Mouse (Mus musculus) right cerebral cortex, postnatal 14 days (tissue): Measurements from ENCODE around the gene Olfr689.
"Not testable (repeated sequence)": the region's sequence is repeated elsewhere in the genome, so short reads cannot be mapped to it uniquely, and the experiment has no call there.

Source experiments
- DNase-seq: peaks from one replicate; pipeline ENCODE4 v3.0.0; 2022

Gene Olfr689

DNA sequence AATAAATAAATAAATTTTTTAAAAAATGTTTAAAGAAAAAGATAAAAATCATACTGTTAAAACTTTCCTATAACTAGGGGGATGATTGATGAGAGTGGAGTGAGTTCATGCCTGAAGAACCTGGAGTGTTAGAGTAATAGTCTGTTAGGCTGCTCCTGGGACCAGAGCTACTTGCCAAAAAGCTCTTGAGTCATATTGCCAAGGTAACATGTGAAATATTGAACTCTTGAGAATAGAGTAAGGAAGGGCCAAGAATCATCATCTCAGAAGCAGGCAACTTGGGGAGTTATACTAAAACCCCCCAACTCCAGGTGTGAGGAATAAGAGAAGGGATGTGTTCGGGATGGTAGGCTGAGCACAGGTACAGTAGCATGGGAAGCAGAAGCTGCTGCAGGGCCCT is at the start of gene Olfr689:
Gene Olfr689 (plus strand): TSS at position 301 of the 400 bp plus-strand sequence.
- DNase-seq, result no peak

DNA sequence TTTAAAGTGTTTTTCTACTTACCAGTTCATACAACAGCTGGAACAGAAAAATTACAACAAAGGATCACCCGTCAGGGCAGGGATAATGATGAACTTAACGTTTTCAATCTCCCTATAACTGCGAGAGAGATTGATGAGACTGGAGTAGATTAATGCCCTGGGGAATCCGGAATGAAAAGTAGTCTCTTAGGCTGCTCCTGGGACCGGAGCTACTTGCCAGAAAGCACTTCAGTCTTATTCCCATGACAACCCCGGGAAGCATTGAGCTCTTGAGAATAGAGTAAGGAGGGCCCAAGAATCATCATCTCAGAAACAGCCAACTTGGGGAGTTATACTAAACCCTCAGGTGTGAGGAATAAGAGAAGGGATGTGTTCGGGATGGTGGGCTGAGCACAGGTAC is 38.5 kb upstream of the Olfr689 start:
- DNase-seq, result no peak

DNA sequence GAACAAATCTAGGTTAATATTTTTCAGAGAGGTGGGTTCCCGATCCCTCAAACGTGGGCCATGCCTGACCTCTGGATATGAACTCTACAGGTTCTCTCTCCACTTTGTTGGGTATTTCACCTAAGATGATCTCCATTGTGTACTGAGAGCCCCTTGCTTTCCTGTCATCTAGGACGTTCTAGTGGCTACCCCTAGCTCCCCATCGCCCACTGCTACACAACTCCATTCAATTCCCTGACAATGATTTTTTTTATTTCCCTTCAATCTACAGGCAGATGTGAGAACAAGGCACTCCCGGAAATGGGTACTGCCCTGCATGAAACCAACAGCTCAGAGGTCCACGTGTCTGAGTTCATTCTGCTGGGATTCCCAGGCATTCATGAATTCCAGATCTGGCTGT is 23.2 kb upstream of the Olfr689 start, which contains the start of gene Olfr688:
Gene Olfr688 (plus strand): TSS at position 301 of the 400 bp plus-strand sequence.
- DNase-seq, result no peak

DNA sequence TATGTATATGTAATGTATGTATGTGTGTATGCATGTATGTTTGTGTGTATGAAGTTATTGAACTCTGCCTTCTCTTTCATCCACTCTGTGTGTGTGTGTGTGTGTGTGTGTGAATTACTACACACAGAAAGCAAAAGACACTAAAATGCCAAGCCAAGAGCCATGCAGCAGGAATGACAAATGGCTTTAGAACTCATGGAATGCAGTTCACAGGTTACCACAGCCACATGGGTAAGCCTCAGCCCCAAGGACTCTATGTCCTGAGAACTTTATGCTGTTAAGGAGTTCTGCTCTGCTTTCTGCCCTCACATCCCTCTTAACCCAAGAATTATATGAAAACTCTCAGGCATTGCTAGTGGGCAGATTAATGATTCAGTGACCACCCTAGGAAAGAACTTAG is 20.9 kb upstream of the Olfr689 start:
- no peak for DNase-seq

DNA sequence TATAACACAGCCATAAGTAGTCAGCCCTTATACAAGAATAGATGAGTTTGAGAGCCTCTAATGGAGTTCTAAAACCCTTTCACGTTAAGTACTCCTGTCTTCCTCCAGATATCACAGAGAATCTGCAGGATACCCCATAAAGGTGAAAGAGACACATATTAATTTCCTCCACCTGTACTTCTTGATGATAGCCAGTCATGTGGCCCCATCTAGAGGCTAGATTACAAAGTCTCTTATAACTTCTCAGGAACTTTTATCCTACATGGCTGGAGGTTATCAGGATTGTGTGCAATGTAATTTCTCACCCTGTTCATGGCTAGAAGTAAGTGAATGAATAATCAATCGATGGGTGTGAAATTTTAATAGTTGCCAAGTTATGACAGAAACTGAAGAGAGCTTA is 14.3 kb downstream of the Olfr689 start:
- no peak for DNase-seq

DNA sequence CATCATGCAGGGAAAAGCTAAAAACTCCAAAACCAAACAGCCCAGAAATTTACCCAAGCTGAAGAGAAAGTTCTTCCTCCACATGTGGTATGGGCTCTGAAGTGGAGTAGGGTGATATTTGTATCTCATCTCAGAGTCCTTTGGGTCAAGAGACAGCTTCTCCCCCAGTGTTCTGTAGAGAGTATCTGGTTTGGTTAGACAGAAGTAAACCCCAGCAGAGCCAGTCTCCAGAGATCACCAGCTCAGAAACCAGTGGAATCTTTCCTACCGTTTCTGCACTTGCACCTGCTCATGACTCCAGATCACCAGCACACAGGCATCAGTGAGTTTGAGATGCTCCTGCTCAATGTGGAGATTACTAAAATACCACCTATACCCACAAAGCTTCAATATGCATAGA is 23.0 kb downstream of the Olfr689 start, which contains the start of gene Olfr690:
Gene Olfr690 (minus strand): TSS at position 101 of the 400 bp plus-strand sequence.
- DNase-seq, result no peak

DNA sequence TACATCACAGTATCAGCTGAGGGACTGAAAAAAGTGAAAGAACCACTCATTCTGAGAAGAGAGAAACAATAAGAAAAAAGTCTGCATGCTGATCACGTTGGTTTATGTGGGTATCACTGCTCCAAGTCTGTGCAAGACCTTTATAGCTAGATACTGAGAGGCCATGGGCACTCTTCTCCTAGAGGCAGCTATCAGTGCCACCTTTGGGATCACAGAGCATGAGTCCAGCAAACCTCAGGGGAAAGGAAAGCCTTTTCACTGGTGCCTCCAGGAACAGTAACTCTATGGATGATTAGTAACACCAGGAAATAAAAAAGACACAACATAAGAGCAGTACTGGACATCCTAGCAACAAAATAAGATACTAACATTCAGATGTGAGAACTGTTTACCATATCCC is 31.2 kb downstream of the Olfr689 start, which contains the start of gene Olfr691:
Gene Olfr691 (minus strand): TSS at position 101 of the 400 bp plus-strand sequence.
- DNase-seq, result no peak

DNA sequence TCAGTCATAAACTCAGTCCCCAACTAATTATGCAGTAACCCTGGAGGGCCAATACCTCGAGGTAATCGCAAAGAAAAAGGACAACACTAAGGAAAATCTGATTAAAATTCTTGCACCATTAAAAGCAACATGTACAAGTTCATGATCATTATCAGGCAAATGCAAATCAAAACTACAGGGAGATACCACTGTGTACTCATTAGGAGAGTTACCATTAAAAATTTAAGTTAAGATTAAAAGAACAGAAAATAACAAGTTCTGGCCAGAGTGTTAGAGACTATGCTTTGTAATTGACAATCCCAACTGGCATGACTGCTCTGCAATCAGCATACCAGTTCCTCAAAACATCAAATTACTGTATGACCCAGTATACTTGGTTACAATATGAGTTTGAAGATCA is 31.8 kb downstream of the Olfr689 start:
- no peak for DNase-seq

DNA sequence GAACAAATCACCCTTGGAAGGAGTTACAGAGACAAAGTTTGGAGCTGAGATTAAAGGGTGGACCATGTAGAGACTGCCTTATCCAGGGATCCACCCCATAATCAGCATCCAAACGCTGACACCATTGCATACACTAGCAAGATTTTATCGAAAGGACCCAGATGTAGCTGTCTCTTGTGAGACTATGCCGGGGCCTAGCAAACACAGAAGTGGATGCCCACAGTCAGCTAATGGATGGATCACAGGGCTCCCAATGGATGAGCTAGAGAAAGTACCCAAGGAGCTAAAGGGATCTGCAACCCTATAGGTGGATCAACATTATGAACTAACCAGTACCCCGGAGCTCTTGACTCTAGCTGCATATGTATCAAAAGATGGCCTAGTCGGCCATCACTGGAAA is 45.1 kb downstream of the Olfr689 start:
- DNase-seq, result not testable (repeated sequence)

DNA sequence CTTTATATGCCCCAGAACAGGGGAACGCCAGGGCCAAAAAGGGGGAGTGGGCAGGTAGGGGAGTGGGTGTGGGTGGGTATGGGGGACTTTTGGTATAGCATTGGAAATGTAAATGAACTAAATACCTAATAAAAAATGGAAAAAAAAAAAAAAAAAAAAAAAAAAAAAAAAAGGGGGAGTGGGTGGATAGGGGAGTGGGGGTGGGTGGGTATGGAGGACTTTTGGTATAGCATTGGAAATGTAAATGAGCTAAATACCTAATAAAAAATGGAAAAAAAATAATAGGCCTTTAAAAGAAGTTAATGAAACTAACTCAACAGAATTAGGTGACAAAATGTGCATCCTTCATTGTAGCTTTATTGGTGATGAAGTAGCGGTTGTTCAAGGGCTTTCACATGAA is 45.5 kb downstream of the Olfr689 start:
- DNase-seq, result not testable (repeated sequence)

DNA sequence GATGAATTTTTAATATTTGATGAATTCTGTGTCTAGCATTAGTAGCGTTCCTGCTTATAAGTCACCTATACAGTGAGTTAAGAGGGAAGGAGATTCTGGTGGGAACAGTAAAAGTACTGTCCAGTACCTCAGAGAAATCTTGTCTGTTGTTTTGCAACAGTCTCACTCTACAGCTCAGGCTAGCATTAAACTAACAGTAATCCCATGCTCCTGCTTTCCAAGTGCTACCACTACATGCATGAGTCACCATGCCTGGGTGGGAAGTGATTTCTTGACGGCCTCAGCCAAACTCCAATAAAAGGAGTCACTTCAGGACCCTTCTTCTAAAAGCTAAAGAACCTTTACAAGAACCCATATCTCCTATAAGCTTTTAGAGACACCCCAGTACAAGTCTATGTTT is 50.7 kb downstream of the Olfr689 start:
- no peak for DNase-seq

DNA sequence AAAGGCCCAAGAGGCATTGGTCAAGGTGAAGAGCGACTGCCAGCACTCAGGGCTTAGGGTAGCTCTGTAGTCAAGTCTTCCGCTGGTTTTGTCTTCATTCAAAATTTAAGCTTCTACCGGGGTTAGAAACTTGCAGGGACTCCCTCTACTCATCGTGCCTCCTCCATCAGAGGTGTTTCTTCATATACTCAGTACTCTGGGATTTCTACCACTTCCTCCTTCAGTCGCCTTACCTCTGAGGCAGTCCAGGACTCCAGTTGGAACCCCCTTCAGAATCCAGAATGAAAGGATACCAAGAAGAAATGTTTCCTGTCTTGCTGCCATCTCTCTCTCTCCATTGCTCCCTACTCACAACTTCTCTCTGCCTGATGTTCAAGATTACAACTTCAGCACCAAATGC is 56.3 kb downstream of the Olfr689 start:
- no peak for DNase-seq

DNA sequence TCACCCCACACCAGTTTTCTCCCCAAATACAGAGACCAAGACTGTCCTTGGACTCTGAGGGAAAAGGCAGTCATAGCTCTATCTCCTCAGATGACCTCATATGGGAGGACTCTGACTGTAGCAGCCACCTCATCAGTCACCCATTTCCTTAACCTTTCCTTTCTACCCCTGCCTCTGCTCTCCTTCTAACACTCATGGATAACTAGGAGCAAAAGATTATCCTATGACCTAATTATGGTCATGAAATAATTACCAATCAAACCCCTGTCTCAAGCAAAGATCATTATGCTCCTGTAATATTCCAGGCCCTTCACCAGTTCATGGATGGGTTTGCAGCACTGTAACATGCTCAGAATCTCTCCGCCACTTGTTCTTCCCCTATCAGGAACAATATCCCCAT is 57.0 kb downstream of the Olfr689 start, which contains the start of gene Olfr692:
Gene Olfr692 (plus strand): TSS at position 301 of the 400 bp plus-strand sequence.
- DNase-seq, result no peak

DNA sequence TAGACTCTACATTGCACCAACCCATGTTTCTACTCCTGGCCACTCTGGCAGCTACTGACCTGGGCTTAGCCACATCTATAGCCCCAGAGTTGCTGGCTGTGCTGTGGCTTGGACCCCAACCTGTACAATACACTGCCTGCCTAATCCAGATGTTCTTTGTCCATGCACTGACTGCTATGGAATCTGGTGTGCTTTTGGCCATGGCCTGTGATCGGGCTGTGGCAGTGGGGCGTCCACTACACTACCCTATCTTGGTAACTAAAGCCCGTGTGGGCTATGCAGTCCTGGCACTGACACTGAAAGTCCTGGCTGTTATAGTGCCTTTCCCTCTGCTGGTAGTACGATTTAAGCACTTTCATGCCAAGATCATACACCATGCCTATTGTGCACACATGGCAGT is 57.6 kb downstream of the Olfr689 start:
- no peak for DNase-seq
